Mouse (Mus musculus) MEL (cell line): ENCODE results near the gene Nox4.

ENCODE experiments used
- CTCF ChIP-seq, 3 experiments: IDR thresholded peaks in 2 of 3; conservative IDR thresholded peaks in 1 of 3; 2 replicates each; pipeline ENCODE4 v1.5.1; 2011 to 2012; ENCODE audit warnings: low read length in 3 of 3, low read depth in 2 of 3, mild to moderate bottlenecking in 2 of 3, improper control_type of control experiment in 1 of 3, inconsistent platforms in 1 of 3, mixed read lengths in 1 of 3, moderate library complexity in 1 of 3; ENCODE audit not compliant: control insufficient read depth in 1 of 3, insufficient read depth in 1 of 3, poor library complexity in 1 of 3, severe bottlenecking in 1 of 3
- GATA1 ChIP-seq: IDR thresholded peaks from 2 replicates; pipeline ENCODE4 v1.6.1; 2011; ENCODE audit warnings: low read depth, low read length, improper control_type of control experiment
- MAX ChIP-seq: IDR thresholded peaks from 2 replicates; pipeline ENCODE4 v1.6.1; 2011; ENCODE audit warnings: low read length, improper control_type of control experiment
- POLR2AphosphoS5 ChIP-seq: IDR thresholded peaks from 2 replicates; pipeline ENCODE4 v1.6.1; 2012; ENCODE audit warnings: low read depth, borderline replicate concordance, mild to moderate bottlenecking, inconsistent platforms, low read length, moderate library complexity, mixed read lengths
- TAL1 ChIP-seq: IDR thresholded peaks from 2 replicates; pipeline ENCODE4 v1.6.1; 2012; ENCODE audit warnings: mild to moderate bottlenecking, inconsistent platforms, low read length, moderate library complexity, mixed read lengths
- ZNF384 ChIP-seq: IDR thresholded peaks from 2 replicates; pipeline ENCODE4 v1.6.1; 2012; ENCODE audit warnings: low read depth, mild to moderate bottlenecking, inconsistent platforms, low read length, improper control_type of control experiment

DNA sequence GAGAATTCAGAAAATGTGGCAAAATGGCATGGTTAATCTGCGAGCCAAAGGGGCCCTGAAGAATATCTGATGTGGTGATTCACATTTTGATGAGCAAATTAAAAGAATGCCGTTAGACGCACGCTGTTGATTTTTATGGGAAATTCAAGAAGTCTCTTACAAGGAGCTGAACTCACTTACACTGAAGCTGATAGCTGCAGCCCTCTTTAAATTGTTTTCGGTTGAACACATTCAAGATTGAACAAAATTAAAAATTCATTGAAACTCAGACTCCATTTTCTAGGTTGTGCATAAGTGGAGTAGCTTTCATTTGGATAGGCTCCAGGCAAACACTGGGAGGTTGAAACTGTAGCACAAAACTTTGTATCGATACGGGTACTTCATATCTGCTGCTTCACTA, 151.1 kb downstream of the Nox4 start:
- TF ChIP-seq TAL1 (no peak), POLR2AphosphoS5 (no peak), MAX (no peak), ZNF384 (no peak), GATA1 (no peak), CTCF (IDR thresholded peaks at IDR 0.05 in 2 of 3, conservative IDR thresholded peaks at IDR 0.05 in 1 of 3; ENCODE audit: control insufficient read depth in 1 of 3, insufficient read depth in 1 of 3, low read depth in 2 of 3, low read length in 3 of 3, poor library complexity in 1 of 3, severe bottlenecking in 1 of 3) (no peak)
